Mouse (Mus musculus) kidney, adult 2 months (tissue): ENCODE data around the gene Lrrfip1. TPM values are rescaled to one million over a fixed set of nuclear protein-coding genes. Genes with fewer than 3 reads are reported as not detected.

Source experiments
- DNase-seq: peaks from one replicate; pipeline ENCODE4 v3.0.0; 2021
- H3K27ac ChIP-seq: fragments of 200-500 bp; 2 replicates; pipeline ENCODE4 v1.5.1; 2012; ENCODE audit warnings: low read depth, low read length, control low read depth, inconsistent platforms; ENCODE audit not compliant: insufficient read depth
- H3K27me3 ChIP-seq: fragments of 200-500 bp; replicated peaks from 2 replicates; pipeline ENCODE4 v1.6.1; 2012; ENCODE audit warnings: mild to moderate bottlenecking, moderate library complexity, low read length, inconsistent platforms; ENCODE audit not compliant: control insufficient read depth, insufficient read depth
- H3K36me3 ChIP-seq: fragments of 200-500 bp; 2 replicates; pipeline ENCODE4 v1.6.1; 2012; ENCODE audit warnings: mild to moderate bottlenecking, moderate library complexity, low read length, inconsistent platforms; ENCODE audit not compliant: control insufficient read depth, insufficient read depth
- H3K4me1 ChIP-seq: fragments of 200-500 bp; 2 replicates; pipeline ENCODE4 v1.6.1; 2011; ENCODE audit warnings: low read length; ENCODE audit not compliant: control insufficient read depth, insufficient read depth
- H3K4me3 ChIP-seq: fragments of 200-500 bp; 2 replicates; pipeline ENCODE4 v1.5.1; 2011; ENCODE audit warnings: mild to moderate bottlenecking, low read depth, low read length, control low read depth; ENCODE audit not compliant: insufficient read depth
- CTCF ChIP-seq: fragments of 200-500 bp; conservative IDR thresholded peaks from 2 replicates; pipeline ENCODE4 v1.5.1; 2011; ENCODE audit warnings: low read depth, mild to moderate bottlenecking, control low read depth, low read length, moderate library complexity, mixed read lengths; ENCODE audit not compliant: insufficient read depth, insufficient read length
- POLR2A ChIP-seq: fragments of 200-500 bp; IDR thresholded peaks from one replicate; pipeline ENCODE4 v1.6.1; 2011; ENCODE audit warnings: low read depth, low read length, control low read depth
- WGBS: fragments of 180-500 bp; shearing (Covaris S2); methylation state at CpG from one replicate; pipeline ENCODE4 v1.1.7; 2018; 5-methylcytosine and 5-hydroxymethylcytosine counted together
- polyA plus RNA-seq: library from polyadenylated mRNA; depleted of rRNA; stranded (reverse); fragments of >200 nt; gene quantifications from 2 replicates; pipeline ENCODE4 v1.2.3, GENCODE M21; 2012

The Lrrfip1 gene
- polyA plus RNA-seq, 1 experiment, result 11.4 TPM

GRCm38 (mm10) chr1:91044648-91045047, 46.1 kb downstream of the Lrrfip1 start:
- H3K4me3 ChIP-seq, result no peak overlapping the region
- TF ChIP-seq CTCF, result no peak
- TF ChIP-seq POLR2A, result no peak
- H3K36me3 ChIP-seq, result no peaks in the 10 kb centered on the region
- H3K27me3 ChIP-seq, result no peaks in the 10 kb centered on the region
- H3K27ac ChIP-seq, result no peak overlapping the region
- H3K4me1 ChIP-seq, result no peaks in the 10 kb centered on the region; the same call in 1 of the 2 replicates
- WGBS, result 78% methylated on average over 3 of the region's 3 CpGs
- no peak for DNase-seq

- no peak overlapping the region for H3K27ac ChIP-seq
- H3K36me3 ChIP-seq, result no peaks in the 10 kb centered on the region
- no peaks in the 10 kb centered on the region for H3K4me1 ChIP-seq
- TF ChIP-seq POLR2A, result no peak
- 63% methylated on average over 5 of the region's 5 CpGs for WGBS
- H3K27me3 ChIP-seq, result no peaks in the 10 kb centered on the region
- DNase-seq, result no peak
- H3K4me3 ChIP-seq, result no peak overlapping the region
These were observed 47.7 kb downstream of the Lrrfip1 start for GRCm38 (mm10) chr1:91046237-91046636.

- no peak for TF ChIP-seq POLR2A
- TF ChIP-seq CTCF, result no peak
- WGBS, result 81% methylated on average over 6 of the region's 6 CpGs
- Histone ChIP-seq H3K36me3 (no peaks in the 10 kb centered on the region), H3K27me3 (no peaks in the 10 kb centered on the region), H3K27ac (no peak overlapping the region), H3K4me1 (no peaks in the 10 kb centered on the region), H3K4me3 (no peak overlapping the region)
- DNase-seq, result no peak
These were observed 50.8 kb downstream of the Lrrfip1 start for GRCm38 (mm10) chr1:91049296-91049695.

- 69% methylated on average over 8 of the region's 8 CpGs for WGBS
- peaks cover 5% of the 10 kb centered on the region; the same call in 1 of the 2 replicates for H3K4me1 ChIP-seq
- no peaks in the 10 kb centered on the region for H3K36me3 ChIP-seq
- TF ChIP-seq CTCF (no peak), POLR2A (no peak)
- no peak for DNase-seq
- H3K27ac ChIP-seq, result no peak overlapping the region
- H3K27me3 ChIP-seq, result no peaks in the 10 kb centered on the region
- H3K4me3 ChIP-seq, result no peak overlapping the region
These were observed 53.0 kb downstream of the Lrrfip1 start for GRCm38 (mm10) chr1:91051461-91052094.

- Histone ChIP-seq H3K36me3 (no peaks in the 10 kb centered on the region), H3K4me3 (peak overlapping the region; percentile 70), H3K27me3 (no peaks in the 10 kb centered on the region), H3K4me1 (peaks cover 12% of the 10 kb centered on the region; the same call in 1 of the 2 replicates), H3K27ac (peak overlapping the region; percentile 55; the same call in 1 of the 2 replicates)
- under 1% methylated on average over 28 of the region's 28 CpGs for WGBS
- peak; percentile 98 for DNase-seq
- TF ChIP-seq CTCF, result 0 out of 2 replicates have a peak, but pooled peaks have one; percentile 5
- TF ChIP-seq POLR2A, result no peak
These were observed 54.2 kb downstream of the Lrrfip1 start for GRCm38 (mm10) chr1:91052747-91053181.

- no peaks in the 10 kb centered on the region for H3K36me3 ChIP-seq
- peaks cover 12% of the 10 kb centered on the region; the same call in 1 of the 2 replicates for H3K4me1 ChIP-seq
- peak; percentile 85 for DNase-seq
- peak overlapping the region; percentile 86 for H3K27ac ChIP-seq
- no peak for TF ChIP-seq CTCF
- no peak for TF ChIP-seq POLR2A
- 3% methylated on average over 41 of the region's 41 CpGs for WGBS
- peak overlapping the region; percentile 70 for H3K4me3 ChIP-seq
- no peaks in the 10 kb centered on the region for H3K27me3 ChIP-seq
These were observed 54.9 kb downstream of the Lrrfip1 start for GRCm38 (mm10) chr1:91053218-91054073.

- no peaks in the 10 kb centered on the region for H3K27me3 ChIP-seq
- WGBS, result 33% methylated on average over 10 of the region's 10 CpGs
- no peaks in the 10 kb centered on the region for H3K36me3 ChIP-seq
- no peak for DNase-seq
- H3K27ac ChIP-seq, result peak overlapping the region; percentile 86
- TF ChIP-seq CTCF (no peak), POLR2A (no peak)
- peaks cover 12% of the 10 kb centered on the region; the same call in 1 of the 2 replicates for H3K4me1 ChIP-seq
- peak overlapping the region; percentile 70 for H3K4me3 ChIP-seq
These were observed 55.5 kb downstream of the Lrrfip1 start for GRCm38 (mm10) chr1:91054074-91054471.
